Mouse (Mus musculus): ENCODE data around the gene Parp16. TPM values are rescaled to one million over a fixed set of nuclear protein-coding genes. Genes with fewer than 3 reads are reported as not detected.

The Parp16 gene
- polyA plus RNA-seq, 1 experiment from 2014 or later, result 5.7 TPM

- Histone ChIP-seq H3K4me2 (0 out of 2 replicates have a peak overlapping the region, but pooled peaks have one; percentile 3), H3K27ac (peak overlapping the region; percentile 95), H3K9ac (peak overlapping the region; percentile 17; the same call in 1 of the 2 replicates), H3K4me3 (replicated peaks) (no peak overlapping the region), H3K27me3 (0 out of 2 replicates have a peak, but pooled peaks cover 8% of the 10 kb centered on the region), H3K4me1 (peaks cover 79% of the 10 kb centered on the region), H3K9me3 (no peaks in the 10 kb centered on the region), H3K36me3 (replicated peaks) (peaks cover 54% of the 10 kb centered on the region)
- ATAC-seq (ENCODE audit: low FRiP score), result no peak
- WGBS, result 33% methylated on average over 17 of the region's 17 CpGs
Observed at GRCm38 (mm10) chr9:65179817-65180624, 15.1 kb upstream of the Parp16 start.

GRCm38 (mm10) chr9:65188599-65188998 is 6.6 kb upstream of the Parp16 start:
- WGBS, result 6% methylated on average over 3 of the region's 3 CpGs
- H3K27me3 ChIP-seq, result 0 out of 2 replicates have a peak, but pooled peaks cover 3% of the 10 kb centered on the region
- H3K9ac ChIP-seq, result no peak overlapping the region
- peaks cover 27% of the 10 kb centered on the region for H3K36me3 ChIP-seq (replicated peaks)
- H3K4me2 ChIP-seq, result no peak overlapping the region
- no peak overlapping the region for H3K27ac ChIP-seq
- peak; percentile 56; the same call in 1 of the 2 replicates for ATAC-seq (ENCODE audit: low FRiP score)
- peaks cover 24% of the 10 kb centered on the region for H3K4me1 ChIP-seq
- no peak overlapping the region for H3K4me3 ChIP-seq (replicated peaks)
- no peaks in the 10 kb centered on the region for H3K9me3 ChIP-seq

GRCm38 (mm10) chr9:65190306-65190705 is 4.8 kb upstream of the Parp16 start:
- no peak overlapping the region for H3K4me3 ChIP-seq (replicated peaks)
- ATAC-seq (ENCODE audit: low FRiP score), result no peak
- no peak overlapping the region for H3K4me2 ChIP-seq
- no peaks in the 10 kb centered on the region for H3K9me3 ChIP-seq
- WGBS, result 60% methylated on average over 7 of the region's 7 CpGs
- peaks cover 28% of the 10 kb centered on the region for H3K4me1 ChIP-seq
- peak overlapping the region; percentile 42; the same call in 1 of the 2 replicates for H3K27ac ChIP-seq
- H3K9ac ChIP-seq, result no peak overlapping the region
- H3K36me3 ChIP-seq (replicated peaks), result peaks cover 10% of the 10 kb centered on the region
- no peaks in the 10 kb centered on the region for H3K27me3 ChIP-seq

- H3K4me2 ChIP-seq, result no peak overlapping the region
- H3K27ac ChIP-seq, result peak overlapping the region; percentile 56
Observed at GRCm38 (mm10) chr9:65191389-65191754, 3.8 kb upstream of the Parp16 start.

GRCm38 (mm10) chr9:65191755-65192469 is 3.2 kb upstream of the Parp16 start:
- WGBS, result 11% methylated on average over 8 of the region's 8 CpGs
- no peak overlapping the region for H3K4me3 ChIP-seq (replicated peaks)
- H3K9me3 ChIP-seq, result no peaks in the 10 kb centered on the region
- no peak overlapping the region; the same call in 1 of the 2 replicates for H3K9ac ChIP-seq
- ATAC-seq (ENCODE audit: low FRiP score), result no peak
- H3K27me3 ChIP-seq, result no peaks in the 10 kb centered on the region
- no peak overlapping the region for H3K4me2 ChIP-seq
- H3K27ac ChIP-seq, result peak overlapping the region; percentile 56
- peaks cover 37% of the 10 kb centered on the region for H3K4me1 ChIP-seq
- no peaks in the 10 kb centered on the region for H3K36me3 ChIP-seq (replicated peaks)

More at GRCm38 (mm10) chr9:65191389-65191754, 3.8 kb upstream of the Parp16 start:
- ATAC-seq (ENCODE audit: low FRiP score), result no peak
- 17% methylated on average over 2 of the region's 2 CpGs for WGBS
- Histone ChIP-seq H3K9ac (no peak overlapping the region), H3K27me3 (no peaks in the 10 kb centered on the region), H3K4me1 (peaks cover 37% of the 10 kb centered on the region), H3K4me3 (replicated peaks) (no peak overlapping the region), H3K36me3 (replicated peaks) (no peaks in the 10 kb centered on the region), H3K9me3 (no peaks in the 10 kb centered on the region)

GRCm38 (mm10) chr9:65193214-65193613 is 1.9 kb upstream of the Parp16 start:
- Histone ChIP-seq H3K27ac (no peak overlapping the region), H3K4me2 (no peak overlapping the region), H3K9ac (no peak overlapping the region), H3K4me3 (replicated peaks) (no peak overlapping the region), H3K9me3 (no peaks in the 10 kb centered on the region), H3K36me3 (replicated peaks) (no peaks in the 10 kb centered on the region), H3K27me3 (no peaks in the 10 kb centered on the region), H3K4me1 (peaks cover 38% of the 10 kb centered on the region)
- ATAC-seq (ENCODE audit: low FRiP score), result no peak
- WGBS, result 74% methylated on average over 12 of the region's 12 CpGs

GRCm38 (mm10) chr9:65195621-65195981 is 448 bp downstream of the Parp16 start:
- peak overlapping the region; percentile 91 for H3K27ac ChIP-seq
- 50% methylated on average over 8 of the region's 8 CpGs for WGBS
- H3K4me2 ChIP-seq, result peak overlapping the region; percentile 9; the same call in 1 of the 2 replicates
- H3K9me3 ChIP-seq, result no peaks in the 10 kb centered on the region
- peak; percentile 21; the same call in 1 of the 2 replicates for ATAC-seq (ENCODE audit: low FRiP score)
- H3K4me1 ChIP-seq, result peaks cover 44% of the 10 kb centered on the region
- no peaks in the 10 kb centered on the region for H3K36me3 ChIP-seq (replicated peaks)
- H3K4me3 ChIP-seq (replicated peaks), result no peak overlapping the region
- no peaks in the 10 kb centered on the region for H3K27me3 ChIP-seq
- H3K9ac ChIP-seq, result peak overlapping the region; percentile 30; the same call in 1 of the 2 replicates

GRCm38 (mm10) chr9:65195982-65196737 is 1.0 kb downstream of the Parp16 start:
- no peaks in the 10 kb centered on the region for H3K36me3 ChIP-seq (replicated peaks)
- no peaks in the 10 kb centered on the region for H3K27me3 ChIP-seq
- H3K4me3 ChIP-seq (replicated peaks), result peak overlapping the region; percentile 17; the same call in 1 of the 2 replicates
- H3K27ac ChIP-seq, result peak overlapping the region; percentile 91
- ATAC-seq (ENCODE audit: low FRiP score), result peak; percentile 87
- no peaks in the 10 kb centered on the region for H3K9me3 ChIP-seq
- WGBS, result 4% methylated on average over 9 of the region's 9 CpGs
- peaks cover 39% of the 10 kb centered on the region for H3K4me1 ChIP-seq
- 0 out of 2 replicates have a peak overlapping the region, but pooled peaks have one; percentile 30 for H3K9ac ChIP-seq
- H3K4me2 ChIP-seq, result peak overlapping the region; percentile 38

GRCm38 (mm10) chr9:65196738-65197569 is 1.8 kb downstream of the Parp16 start:
- H3K4me1 ChIP-seq, result peaks cover 31% of the 10 kb centered on the region
- H3K36me3 ChIP-seq (replicated peaks), result no peaks in the 10 kb centered on the region
- no peaks in the 10 kb centered on the region for H3K9me3 ChIP-seq
- H3K27ac ChIP-seq, result peak overlapping the region; percentile 91
- no peak overlapping the region for H3K9ac ChIP-seq
- H3K4me2 ChIP-seq, result peak overlapping the region; percentile 38
- 21% methylated on average over 26 of the region's 26 CpGs for WGBS
- ATAC-seq (ENCODE audit: low FRiP score), result peak; percentile 71
- no peaks in the 10 kb centered on the region for H3K27me3 ChIP-seq
- H3K4me3 ChIP-seq (replicated peaks), result peak overlapping the region; percentile 17; the same call in 1 of the 2 replicates

GRCm38 (mm10) chr9:65197826-65198225 is 2.7 kb downstream of the Parp16 start:
- ATAC-seq (ENCODE audit: low FRiP score), result no peak
- Histone ChIP-seq H3K9ac (no peak overlapping the region), H3K4me1 (peaks cover 28% of the 10 kb centered on the region), H3K36me3 (replicated peaks) (no peaks in the 10 kb centered on the region), H3K9me3 (no peaks in the 10 kb centered on the region), H3K4me2 (no peak overlapping the region), H3K27ac (0 out of 2 replicates have a peak overlapping the region, but pooled peaks have one; percentile 5), H3K27me3 (no peaks in the 10 kb centered on the region), H3K4me3 (replicated peaks) (no peak overlapping the region)
- 92% methylated on average over 6 of the region's 6 CpGs for WGBS

GRCm38 (mm10) chr9:65199723-65200122 is 4.6 kb downstream of the Parp16 start:
- WGBS, result 76% methylated on average over 7 of the region's 7 CpGs
- Histone ChIP-seq H3K4me1 (peaks cover 26% of the 10 kb centered on the region), H3K4me2 (no peak overlapping the region), H3K36me3 (replicated peaks) (no peaks in the 10 kb centered on the region), H3K27ac (peak overlapping the region; percentile 53; the same call in 1 of the 2 replicates), H3K27me3 (no peaks in the 10 kb centered on the region), H3K4me3 (replicated peaks) (no peak overlapping the region), H3K9me3 (no peaks in the 10 kb centered on the region), H3K9ac (no peak overlapping the region)
- ATAC-seq (ENCODE audit: low FRiP score), result no peak

Data from forebrain, embryonic 12.5 days (tissue).